Mouse (Mus musculus): ENCODE results near the gene Dnm2.

The Dnm2 gene

DNA sequence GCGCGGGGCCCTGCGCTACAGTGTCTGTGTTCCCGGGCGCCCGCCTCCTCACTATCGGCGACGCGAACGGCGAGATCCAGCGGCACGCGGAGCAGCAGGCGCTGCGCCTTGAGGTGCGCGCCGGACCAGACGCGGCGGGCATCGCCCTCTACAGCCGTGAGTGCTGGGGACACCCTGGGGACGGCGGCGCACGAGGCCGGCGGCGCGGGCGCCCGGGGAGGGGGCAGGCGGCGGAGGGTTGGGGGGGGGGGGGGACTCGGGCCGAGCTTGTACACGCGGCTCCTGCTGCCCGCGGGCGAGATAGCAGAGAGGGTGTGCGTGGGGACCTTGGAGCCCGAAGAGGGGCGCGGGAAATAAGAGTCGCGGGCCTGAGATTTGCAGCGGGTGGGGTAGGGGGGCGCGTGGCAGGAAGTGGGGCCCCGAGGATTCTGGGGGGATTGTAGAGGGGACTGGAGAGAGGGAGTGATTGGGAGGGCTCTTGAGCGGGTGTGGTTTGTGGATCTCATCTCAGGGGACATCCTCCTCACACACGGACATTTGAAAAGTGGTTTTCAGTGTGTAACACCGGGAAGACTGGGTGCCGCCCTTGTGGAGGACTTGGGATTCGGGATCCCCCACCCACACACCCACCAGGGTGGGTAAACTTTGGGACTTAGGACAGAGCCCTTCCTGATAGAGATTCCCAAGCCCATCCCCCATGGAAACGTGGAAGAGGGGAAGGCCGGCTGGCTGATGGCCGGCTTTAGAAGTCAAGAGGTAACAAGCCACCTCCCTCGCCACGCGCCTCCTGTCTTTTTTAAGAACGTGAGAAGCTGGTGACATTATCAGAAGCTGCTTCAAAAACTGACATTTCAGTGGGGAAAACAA, 122.6 kb downstream of the Dnm2 start:
- peak; percentile 25 for DNase-seq

DNA sequence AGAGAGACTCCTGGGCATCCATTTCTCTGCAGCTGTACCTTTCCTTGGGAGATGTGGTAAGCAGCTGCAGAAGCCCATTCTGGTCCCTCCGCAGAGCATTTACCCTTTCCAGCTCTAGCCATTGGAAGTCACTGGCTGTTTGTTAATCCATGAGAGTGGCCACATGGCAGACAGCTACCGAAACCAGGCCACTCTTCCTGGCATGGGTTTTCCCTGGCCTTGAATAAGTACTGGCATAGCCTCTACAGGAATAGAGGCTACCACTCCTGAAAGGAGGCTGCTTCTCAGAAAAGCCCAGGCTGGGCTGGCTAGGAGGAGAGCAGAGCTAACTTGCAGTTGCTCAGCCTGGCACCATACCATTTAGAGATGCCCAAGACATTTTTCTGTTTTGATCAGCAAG, 126.3 kb downstream of the Dnm2 start:
- no peak for DNase-seq

DNA sequence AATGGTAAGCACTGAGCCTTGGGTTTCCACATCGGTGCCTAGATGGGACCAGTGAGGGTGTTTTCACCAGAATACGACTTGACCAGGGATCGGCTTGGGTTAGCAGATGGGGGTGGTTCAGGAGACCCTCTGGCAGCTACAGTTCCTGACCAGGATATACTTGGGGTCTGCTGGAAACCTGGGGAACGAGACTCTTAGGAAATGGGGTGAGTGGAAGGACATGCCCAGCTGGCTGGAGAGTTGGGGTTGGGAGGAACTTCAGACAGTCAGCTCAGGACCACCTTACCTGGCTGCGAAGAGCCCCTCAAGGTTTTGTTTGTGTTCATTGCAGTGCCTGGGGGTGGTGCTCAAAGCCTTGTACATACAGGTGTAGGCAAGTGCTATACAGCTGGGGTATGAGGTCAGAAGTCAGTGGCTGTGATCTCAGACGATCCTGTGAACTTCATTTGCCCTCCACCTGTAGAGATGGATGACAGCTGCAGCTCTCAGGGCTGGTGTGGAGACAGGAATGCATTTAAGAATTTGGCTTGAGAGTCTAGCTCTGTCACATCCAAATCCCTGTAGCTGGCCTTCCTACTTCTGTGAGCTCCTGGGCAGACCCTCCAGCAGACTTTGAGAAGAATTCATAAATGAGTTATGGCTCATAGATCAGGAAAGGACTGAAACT, 129.0 kb downstream of the Dnm2 start:
- DNase-seq = no peak

DNA sequence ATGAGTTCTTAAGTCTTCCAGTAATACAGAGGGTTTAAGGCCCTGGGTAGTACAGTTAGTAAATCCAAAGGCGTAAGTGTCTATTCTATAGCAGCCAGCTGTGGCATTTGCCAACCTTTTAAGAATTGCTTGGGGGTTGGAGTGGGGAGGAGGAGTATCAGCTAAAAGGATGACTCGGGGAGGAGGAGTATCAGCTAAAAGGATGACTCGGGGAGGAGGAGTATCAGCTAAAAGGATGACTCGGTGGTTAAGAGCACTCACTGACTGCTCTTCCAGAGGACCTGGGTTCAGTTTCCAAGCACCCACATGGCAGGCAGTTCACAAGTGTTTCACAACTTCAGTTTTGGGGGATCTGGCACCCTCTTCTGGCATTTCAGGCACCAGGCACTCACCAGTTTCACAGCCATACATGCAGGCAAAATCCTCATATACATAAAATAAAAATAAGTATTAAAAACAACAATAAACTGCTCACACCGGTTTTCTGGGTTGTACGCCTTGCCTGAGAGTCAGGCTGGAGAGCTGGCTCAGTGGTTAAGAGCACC, 130.6 kb downstream of the Dnm2 start:
- DNase-seq = no peak

DNA sequence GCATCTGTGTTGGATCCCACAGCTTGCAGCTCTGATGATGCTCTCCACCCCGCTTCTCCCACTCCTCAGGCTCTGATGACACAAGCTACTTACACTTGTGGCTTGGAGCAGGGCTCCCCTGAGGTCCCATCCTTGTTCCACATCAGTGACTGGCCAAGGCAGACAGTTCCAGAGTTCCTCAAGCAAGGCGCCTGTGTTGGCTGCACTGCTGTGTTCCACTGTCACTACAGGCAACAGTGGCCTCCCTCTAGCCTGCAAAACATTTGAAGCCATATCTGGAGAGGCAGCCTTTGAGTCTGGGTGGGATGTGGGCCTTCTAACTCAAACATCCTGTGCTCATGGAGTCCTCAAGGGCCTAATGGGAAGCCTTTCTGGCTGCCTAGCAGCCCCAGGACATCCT, 132.3 kb downstream of the Dnm2 start:
- DNase-seq = no peak

Data from right cerebral cortex, postnatal 14 days (tissue).